Mouse (Mus musculus): ENCODE data around the gene March9.

March9 gene

GRCm38 (mm10) chr10:127061513-127061912 is 1.5 kb upstream of the March9 start:
- no peak for DNase-seq

- DNase-seq, result no peak
These were observed 1.1 kb upstream of the March9 start for GRCm38 (mm10) chr10:127061085-127061484.

GRCm38 (mm10) chr10:127059174-127059967 is 613 bp downstream of the March9 start:
- DNase-seq, result peak; percentile 62

GRCm38 (mm10) chr10:127058708-127059107 is 1.3 kb downstream of the March9 start:
- no peak for DNase-seq

- peak; percentile 90 for DNase-seq
These were observed 1.8 kb downstream of the March9 start for GRCm38 (mm10) chr10:127058161-127058560.

GRCm38 (mm10) chr10:127056490-127056889 is 3.5 kb downstream of the March9 start:
- no peak for DNase-seq

GRCm38 (mm10) chr10:127055406-127055805 is 4.6 kb downstream of the March9 start:
- no peak for DNase-seq

GRCm38 (mm10) chr10:127054646-127055045 is 5.3 kb downstream of the March9 start:
- peak; percentile 50 for DNase-seq

- no peak for DNase-seq
These were observed 9.9 kb downstream of the March9 start for GRCm38 (mm10) chr10:127050119-127050474.

GRCm38 (mm10) chr10:127049395-127050118 is 10.4 kb downstream of the March9 start:
- DNase-seq, result peak; percentile 60

- no peak for DNase-seq
These were observed 11.2 kb downstream of the March9 start for GRCm38 (mm10) chr10:127048608-127049394.

- DNase-seq, result no peak
These were observed 12.0 kb downstream of the March9 start, which contains the start of gene Cyp27b1 for GRCm38 (mm10) chr10:127047954-127048353. Cyp27b1 (plus strand) TSS chr10:127048250.

- no peak for DNase-seq
These were observed 16.8 kb downstream of the March9 start for GRCm38 (mm10) chr10:127043187-127043586.

- DNase-seq, result no peak
These were observed 17.4 kb downstream of the March9 start for GRCm38 (mm10) chr10:127042468-127043115.

- DNase-seq, result peak; percentile 90
These were observed 18.1 kb downstream of the March9 start for GRCm38 (mm10) chr10:127041774-127042338.

GRCm38 (mm10) chr10:127041274-127041766 is 18.7 kb downstream of the March9 start, which contains the start of the genes Mettl1 and Eef1akmt3:
Mettl1 (plus strand) TSS chr10:127041414.
Eef1akmt3 (minus strand) TSS chr10:127041513.
- DNase-seq, result peak; percentile 45

GRCm38 (mm10) chr10:127040569-127041214 is 19.3 kb downstream of the March9 start:
- DNase-seq, result no peak

- DNase-seq, result no peak
These were observed 22.3 kb downstream of the March9 start for GRCm38 (mm10) chr10:127037641-127038040.

GRCm38 (mm10) chr10:127036273-127036672 is 23.7 kb downstream of the March9 start:
- DNase-seq, result no peak

GRCm38 (mm10) chr10:127033301-127033741 is 26.7 kb downstream of the March9 start:
- DNase-seq, result no peak

Measured in thymus, postnatal 4 days (tissue).